Mouse (Mus musculus): ENCODE results near the gene Fars2. TPM values are rescaled to one million over a fixed set of nuclear protein-coding genes. Genes with fewer than 3 reads are reported as not detected.

Gene Fars2
- total and polyA plus RNA-seq, 3 experiments, result 32.0 to 57.6 (median 54.6) TPM

- DNase-seq (ENCODE audit: low spot score), result no peak
- no peak for ATAC-seq (ENCODE audit: extremely low read depth, insufficient number of reproducible peaks, low FRiP score, poor library complexity, severe bottlenecking)
- H3K27me3 ChIP-seq (ENCODE audit: insufficient read depth, low read length), result peaks cover 4% of the 10 kb centered on the region; the same call in 1 of the 2 replicates
- no peak overlapping the region for H3K4me3 ChIP-seq (ENCODE audit: low read depth, low read length)
- no peaks in the 10 kb centered on the region for H3K36me3 ChIP-seq (replicated peaks)
- H3K9me3 ChIP-seq (replicated peaks), result no peaks in the 10 kb centered on the region
- TF ChIP-seq GATA2 (IDR thresholded peaks at IDR 0.05; ENCODE audit: borderline replicate concordance, low read depth, low read length) (no peak), GATA1 (IDR thresholded peaks at IDR 0.05; ENCODE audit: borderline replicate concordance, low read length) (no peak), TAL1 (conservative IDR thresholded peaks at IDR 0.05; ENCODE audit: low read depth, low read length) (no peak), POLR2AphosphoS5 (IDR thresholded peaks at IDR 0.05; ENCODE audit: insufficient replicate concordance, low read depth, low read length) (no peak), CTCF (IDR thresholded peaks at IDR 0.05; ENCODE audit: low read depth, low read length) (no peak)
- H3K4me1 ChIP-seq (ENCODE audit: insufficient read depth, low read depth, low read length), result no peaks in the 10 kb centered on the region
Observed at GRCm38 (mm10) chr13:36584197-36584596, 467.0 kb downstream of the Fars2 start.

DNA sequence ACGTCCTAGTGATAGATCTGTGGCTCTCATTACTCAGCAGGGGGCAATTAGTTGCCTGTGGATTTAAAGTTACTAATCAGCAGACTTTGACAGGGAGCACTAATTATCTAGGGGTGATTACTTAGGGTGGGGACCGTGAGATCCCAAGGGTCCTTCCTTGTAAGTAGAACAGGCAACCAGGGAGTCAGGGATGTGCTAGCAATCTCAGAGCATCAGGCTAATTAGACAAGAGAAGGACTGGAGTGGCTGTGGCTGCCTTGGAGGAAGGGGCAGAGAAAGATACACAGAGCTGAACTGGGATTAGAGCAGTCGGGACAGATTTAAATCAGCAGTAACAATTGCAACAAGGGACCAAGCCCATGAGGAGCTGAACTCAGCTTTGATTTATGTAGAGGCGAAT lies 471.9 kb downstream of the Fars2 start:
- TF ChIP-seq GATA1 (IDR thresholded peaks at IDR 0.05; ENCODE audit: borderline replicate concordance, low read length) (no peak), TAL1 (conservative IDR thresholded peaks at IDR 0.05; ENCODE audit: low read depth, low read length) (no peak)
- peaks cover 13% of the 10 kb centered on the region for H3K27me3 ChIP-seq (ENCODE audit: insufficient read depth, low read length)
- no peaks in the 10 kb centered on the region for H3K4me1 ChIP-seq (ENCODE audit: insufficient read depth, low read depth, low read length)
- no peak overlapping the region for H3K4me3 ChIP-seq (ENCODE audit: low read depth, low read length)
- no peak for ATAC-seq (ENCODE audit: extremely low read depth, insufficient number of reproducible peaks, low FRiP score, poor library complexity, severe bottlenecking)
- no peaks in the 10 kb centered on the region for H3K9me3 ChIP-seq (replicated peaks)
- no peaks in the 10 kb centered on the region for H3K36me3 ChIP-seq (replicated peaks)
- no peak for DNase-seq (ENCODE audit: low spot score)

DNA sequence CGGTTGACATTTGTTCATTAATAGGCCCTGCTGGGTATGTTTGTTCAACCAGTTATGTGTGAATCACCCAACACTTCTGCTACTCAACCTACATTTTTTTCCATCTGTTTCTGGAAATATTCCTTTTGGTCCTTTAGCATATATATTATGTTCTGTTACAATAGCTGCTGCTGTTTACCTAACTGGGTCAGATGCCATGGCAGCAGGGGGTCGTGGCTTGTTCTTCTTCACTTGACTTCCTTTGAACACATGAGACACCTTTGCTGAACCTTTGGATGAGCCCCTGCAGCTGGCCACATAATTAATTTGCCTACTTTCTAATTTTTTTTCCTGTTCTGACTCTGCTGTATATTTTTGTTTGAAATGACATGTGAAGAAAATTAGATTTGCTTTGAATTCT lies 475.1 kb downstream of the Fars2 start:
- TF ChIP-seq POLR2AphosphoS5 (IDR thresholded peaks at IDR 0.05; ENCODE audit: insufficient replicate concordance, low read depth, low read length) (no peak), CTCF (IDR thresholded peaks at IDR 0.05; ENCODE audit: low read depth, low read length) (no peak), TAL1 (conservative IDR thresholded peaks at IDR 0.05; ENCODE audit: low read depth, low read length) (no peak), GATA1 (IDR thresholded peaks at IDR 0.05; ENCODE audit: borderline replicate concordance, low read length) (no peak), GATA2 (IDR thresholded peaks at IDR 0.05; ENCODE audit: borderline replicate concordance, low read depth, low read length) (no peak)
- DNase-seq (ENCODE audit: low spot score) (no peak), ATAC-seq (ENCODE audit: extremely low read depth, insufficient number of reproducible peaks, low FRiP score, poor library complexity, severe bottlenecking) (no peak)
- peaks cover 13% of the 10 kb centered on the region for H3K27me3 ChIP-seq (ENCODE audit: insufficient read depth, low read length)
- H3K36me3 ChIP-seq (replicated peaks), result no peaks in the 10 kb centered on the region
- no peaks in the 10 kb centered on the region for H3K9me3 ChIP-seq (replicated peaks)
- H3K4me3 ChIP-seq (ENCODE audit: low read depth, low read length), result no peak overlapping the region
- no peaks in the 10 kb centered on the region for H3K4me1 ChIP-seq (ENCODE audit: insufficient read depth, low read depth, low read length)

DNA sequence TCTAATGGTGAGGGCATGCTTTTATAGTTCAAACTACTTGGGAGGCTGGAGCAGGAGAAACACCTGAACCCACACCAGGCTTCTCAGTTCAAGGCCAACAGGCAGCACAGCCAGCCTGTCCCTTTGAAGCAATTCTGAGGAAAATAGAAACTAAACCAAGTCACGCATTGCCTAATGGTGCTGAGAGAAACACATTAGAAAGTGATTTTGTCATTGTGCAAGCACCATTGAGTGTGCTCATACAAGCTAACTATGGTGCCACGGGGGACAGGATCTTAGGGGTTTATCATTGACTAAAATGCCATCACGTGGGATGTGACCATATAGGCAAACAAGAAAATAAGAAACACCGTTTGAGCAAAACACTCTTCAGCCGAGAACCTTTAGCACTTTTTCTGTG lies 489.5 kb downstream of the Fars2 start:
- TF ChIP-seq TAL1 (conservative IDR thresholded peaks at IDR 0.05; ENCODE audit: low read depth, low read length) (no peak), CTCF (IDR thresholded peaks at IDR 0.05; ENCODE audit: low read depth, low read length) (no peak), GATA2 (IDR thresholded peaks at IDR 0.05; ENCODE audit: borderline replicate concordance, low read depth, low read length) (no peak), GATA1 (IDR thresholded peaks at IDR 0.05; ENCODE audit: borderline replicate concordance, low read length) (no peak), POLR2AphosphoS5 (IDR thresholded peaks at IDR 0.05; ENCODE audit: insufficient replicate concordance, low read depth, low read length) (no peak)
- ATAC-seq (ENCODE audit: extremely low read depth, insufficient number of reproducible peaks, low FRiP score, poor library complexity, severe bottlenecking) (no peak), DNase-seq (ENCODE audit: low spot score) (no peak)

DNA sequence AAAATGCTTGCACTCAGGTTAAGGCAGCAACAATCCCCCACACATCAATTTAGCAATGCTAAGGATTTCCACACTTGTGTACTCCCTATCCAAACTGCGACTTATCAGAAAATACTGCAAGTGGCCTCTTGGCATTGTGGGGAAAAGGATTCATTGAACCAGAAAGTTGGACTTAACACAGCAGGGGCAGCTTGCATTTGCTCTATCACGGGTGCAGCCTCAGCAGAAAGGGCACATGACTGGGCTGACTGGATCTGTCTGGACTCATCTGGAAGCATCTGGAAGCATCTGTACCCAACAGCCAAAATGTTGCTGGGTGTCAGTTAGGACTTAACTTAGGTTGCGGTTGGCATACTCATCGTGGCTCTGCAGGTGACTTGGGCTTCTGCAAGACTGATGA lies 490.7 kb downstream of the Fars2 start:
- Histone ChIP-seq H3K4me3 (ENCODE audit: low read depth, low read length) (no peak overlapping the region), H3K9me3 (replicated peaks) (no peaks in the 10 kb centered on the region), H3K27me3 (ENCODE audit: insufficient read depth, low read length) (peaks cover 8% of the 10 kb centered on the region), H3K36me3 (replicated peaks) (no peaks in the 10 kb centered on the region), H3K4me1 (ENCODE audit: insufficient read depth, low read depth, low read length) (no peaks in the 10 kb centered on the region)
- DNase-seq (ENCODE audit: low spot score) (no peak), ATAC-seq (ENCODE audit: extremely low read depth, insufficient number of reproducible peaks, low FRiP score, poor library complexity, severe bottlenecking) (no peak)
- TF ChIP-seq POLR2AphosphoS5 (IDR thresholded peaks at IDR 0.05; ENCODE audit: insufficient replicate concordance, low read depth, low read length) (no peak), TAL1 (conservative IDR thresholded peaks at IDR 0.05; ENCODE audit: low read depth, low read length) (no peak), GATA2 (IDR thresholded peaks at IDR 0.05; ENCODE audit: borderline replicate concordance, low read depth, low read length) (no peak)

More for the DNA sequence above, 489.5 kb downstream of the Fars2 start:
- H3K4me3 ChIP-seq (ENCODE audit: low read depth, low read length), result no peak overlapping the region
- H3K9me3 ChIP-seq (replicated peaks), result no peaks in the 10 kb centered on the region
- H3K4me1 ChIP-seq (ENCODE audit: insufficient read depth, low read depth, low read length), result no peaks in the 10 kb centered on the region
- no peaks in the 10 kb centered on the region for H3K36me3 ChIP-seq (replicated peaks)
- H3K27me3 ChIP-seq (ENCODE audit: insufficient read depth, low read length), result peaks cover 8% of the 10 kb centered on the region; the same call in 1 of the 2 replicates

DNA sequence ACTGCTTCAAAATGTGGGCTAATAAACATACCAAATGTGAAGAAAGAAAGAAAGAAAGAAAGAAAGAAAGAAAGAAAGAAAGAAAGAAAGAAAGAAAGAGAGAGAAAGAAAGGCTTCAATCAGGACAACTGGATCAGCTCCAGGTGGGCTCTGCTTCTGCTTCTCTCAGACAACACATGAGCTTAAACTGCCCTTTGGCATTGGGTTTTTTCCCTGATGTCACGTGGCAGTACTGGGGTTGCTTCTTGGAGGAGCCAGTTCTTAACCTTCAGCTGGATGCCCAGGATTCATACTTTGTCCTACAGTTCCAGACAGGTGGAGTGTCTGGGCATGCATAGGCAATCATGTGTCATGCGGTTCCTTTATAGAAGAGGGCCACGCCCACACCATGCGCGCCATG lies 493.2 kb downstream of the Fars2 start:
- Histone ChIP-seq H3K9me3 (replicated peaks) (no peaks in the 10 kb centered on the region), H3K4me3 (ENCODE audit: low read depth, low read length) (no peak overlapping the region), H3K4me1 (ENCODE audit: insufficient read depth, low read depth, low read length) (no peaks in the 10 kb centered on the region), H3K27me3 (ENCODE audit: insufficient read depth, low read length) (peaks cover 8% of the 10 kb centered on the region), H3K36me3 (replicated peaks) (no peaks in the 10 kb centered on the region)
- TF ChIP-seq CTCF (IDR thresholded peaks at IDR 0.05; ENCODE audit: low read depth, low read length) (no peak), GATA2 (IDR thresholded peaks at IDR 0.05; ENCODE audit: borderline replicate concordance, low read depth, low read length) (no peak), TAL1 (conservative IDR thresholded peaks at IDR 0.05; ENCODE audit: low read depth, low read length) (no peak), POLR2AphosphoS5 (IDR thresholded peaks at IDR 0.05; ENCODE audit: insufficient replicate concordance, low read depth, low read length) (no peak), GATA1 (IDR thresholded peaks at IDR 0.05; ENCODE audit: borderline replicate concordance, low read length) (no peak)
- no peak for ATAC-seq (ENCODE audit: extremely low read depth, insufficient number of reproducible peaks, low FRiP score, poor library complexity, severe bottlenecking)
- DNase-seq (ENCODE audit: low spot score), result no peak
